Mouse (Mus musculus): ENCODE results near the gene Dapk2. TPM values are rescaled to one million over a fixed set of nuclear protein-coding genes. Genes with fewer than 3 reads are reported as not detected.

Gene Dapk2
- polyA plus RNA-seq, 1 experiment from 2014 or later = 10.2 TPM

GRCm38 (mm10) chr9:66131466-66131865, 26.6 kb upstream of the Dapk2 start:
- Histone ChIP-seq H3K27ac (ENCODE audit: low read length) (no peak overlapping the region), H3K4me2 (ENCODE audit: low read depth, low read length) (no peak overlapping the region), H3K4me1 (ENCODE audit: control insufficient read depth, insufficient read depth, low read length) (no peaks in the 10 kb centered on the region), H3K9ac (ENCODE audit: low read length) (no peak overlapping the region), H3K4me3 (replicated peaks; ENCODE audit: low read length) (no peak overlapping the region), H3K36me3 (ENCODE audit: control insufficient read depth, insufficient read depth, low read length) (peaks cover 16% of the 10 kb centered on the region), H3K27me3 (ENCODE audit: control insufficient read depth, insufficient read depth, low read length) (no peaks in the 10 kb centered on the region), H3K9me3 (replicated peaks; ENCODE audit: control insufficient read depth, low read length) (no peaks in the 10 kb centered on the region)
- ATAC-seq (ENCODE audit: insufficient read depth, low FRiP score) = no peak
- 93% methylated on average over 2 of the region's 2 CpGs for WGBS

GRCm38 (mm10) chr9:66135967-66136366, 22.1 kb upstream of the Dapk2 start:
- Histone ChIP-seq H3K36me3 (ENCODE audit: control insufficient read depth, insufficient read depth, low read length) (peaks cover 39% of the 10 kb centered on the region), H3K9me3 (replicated peaks; ENCODE audit: control insufficient read depth, low read length) (no peaks in the 10 kb centered on the region), H3K4me3 (replicated peaks; ENCODE audit: low read length) (no peak overlapping the region), H3K9ac (ENCODE audit: low read length) (no peak overlapping the region), H3K4me2 (ENCODE audit: low read depth, low read length) (no peak overlapping the region), H3K4me1 (ENCODE audit: control insufficient read depth, insufficient read depth, low read length) (no peaks in the 10 kb centered on the region), H3K27ac (ENCODE audit: low read length) (no peak overlapping the region), H3K27me3 (ENCODE audit: control insufficient read depth, insufficient read depth, low read length) (no peaks in the 10 kb centered on the region)
- 56% methylated on average over 4 of the region's 4 CpGs for WGBS
- ATAC-seq (ENCODE audit: insufficient read depth, low FRiP score) = no peak

GRCm38 (mm10) chr9:66138193-66138592, 19.8 kb upstream of the Dapk2 start:
- Histone ChIP-seq H3K27me3 (ENCODE audit: control insufficient read depth, insufficient read depth, low read length) (no peaks in the 10 kb centered on the region), H3K9me3 (replicated peaks; ENCODE audit: control insufficient read depth, low read length) (no peaks in the 10 kb centered on the region), H3K36me3 (ENCODE audit: control insufficient read depth, insufficient read depth, low read length) (peaks cover 39% of the 10 kb centered on the region), H3K4me2 (ENCODE audit: low read depth, low read length) (no peak overlapping the region), H3K4me1 (ENCODE audit: control insufficient read depth, insufficient read depth, low read length) (no peaks in the 10 kb centered on the region), H3K27ac (ENCODE audit: low read length) (no peak overlapping the region), H3K9ac (ENCODE audit: low read length) (no peak overlapping the region), H3K4me3 (replicated peaks; ENCODE audit: low read length) (no peak overlapping the region)
- no peak for ATAC-seq (ENCODE audit: insufficient read depth, low FRiP score)
- WGBS = 93% methylated on average over 7 of the region's 7 CpGs

GRCm38 (mm10) chr9:66142265-66142664, 15.8 kb upstream of the Dapk2 start:
- no peak overlapping the region for H3K27ac ChIP-seq (ENCODE audit: low read length)
- WGBS = 54% methylated on average over 1 of the region's 1 CpGs
- no peak overlapping the region for H3K9ac ChIP-seq (ENCODE audit: low read length)
- ATAC-seq (ENCODE audit: insufficient read depth, low FRiP score) = no peak
- H3K4me3 ChIP-seq (replicated peaks; ENCODE audit: low read length) = no peak overlapping the region
- H3K9me3 ChIP-seq (replicated peaks; ENCODE audit: control insufficient read depth, low read length) = no peaks in the 10 kb centered on the region
- H3K4me1 ChIP-seq (ENCODE audit: control insufficient read depth, insufficient read depth, low read length) = no peaks in the 10 kb centered on the region
- H3K4me2 ChIP-seq (ENCODE audit: low read depth, low read length) = no peak overlapping the region
- H3K27me3 ChIP-seq (ENCODE audit: control insufficient read depth, insufficient read depth, low read length) = no peaks in the 10 kb centered on the region
- H3K36me3 ChIP-seq (ENCODE audit: control insufficient read depth, insufficient read depth, low read length) = peaks cover 25% of the 10 kb centered on the region

- 8% methylated on average over 6 of the region's 6 CpGs for WGBS
- Histone ChIP-seq H3K9me3 (replicated peaks; ENCODE audit: control insufficient read depth, low read length) (no peaks in the 10 kb centered on the region), H3K27me3 (ENCODE audit: control insufficient read depth, insufficient read depth, low read length) (no peaks in the 10 kb centered on the region), H3K9ac (ENCODE audit: low read length) (no peak overlapping the region), H3K4me3 (replicated peaks; ENCODE audit: low read length) (no peak overlapping the region), H3K4me2 (ENCODE audit: low read depth, low read length) (no peak overlapping the region), H3K27ac (ENCODE audit: low read length) (no peak overlapping the region), H3K36me3 (ENCODE audit: control insufficient read depth, insufficient read depth, low read length) (peaks cover 15% of the 10 kb centered on the region), H3K4me1 (ENCODE audit: control insufficient read depth, insufficient read depth, low read length) (no peaks in the 10 kb centered on the region)
- ATAC-seq (ENCODE audit: insufficient read depth, low FRiP score) = no peak
Measured at GRCm38 (mm10) chr9:66144248-66144647, 13.8 kb upstream of the Dapk2 start.

GRCm38 (mm10) chr9:66146141-66146540, 11.9 kb upstream of the Dapk2 start:
- Histone ChIP-seq H3K9ac (ENCODE audit: low read length) (no peak overlapping the region), H3K36me3 (ENCODE audit: control insufficient read depth, insufficient read depth, low read length) (no peaks in the 10 kb centered on the region), H3K4me3 (replicated peaks; ENCODE audit: low read length) (no peak overlapping the region), H3K4me1 (ENCODE audit: control insufficient read depth, insufficient read depth, low read length) (no peaks in the 10 kb centered on the region), H3K27ac (ENCODE audit: low read length) (no peak overlapping the region), H3K9me3 (replicated peaks; ENCODE audit: control insufficient read depth, low read length) (no peaks in the 10 kb centered on the region), H3K27me3 (ENCODE audit: control insufficient read depth, insufficient read depth, low read length) (no peaks in the 10 kb centered on the region), H3K4me2 (ENCODE audit: low read depth, low read length) (no peak overlapping the region)
- ATAC-seq (ENCODE audit: insufficient read depth, low FRiP score) = no peak

- Histone ChIP-seq H3K27ac (ENCODE audit: low read length) (no peak overlapping the region), H3K36me3 (ENCODE audit: control insufficient read depth, insufficient read depth, low read length) (no peaks in the 10 kb centered on the region), H3K9me3 (replicated peaks; ENCODE audit: control insufficient read depth, low read length) (no peaks in the 10 kb centered on the region), H3K4me3 (replicated peaks; ENCODE audit: low read length) (no peak overlapping the region), H3K9ac (ENCODE audit: low read length) (no peak overlapping the region), H3K27me3 (ENCODE audit: control insufficient read depth, insufficient read depth, low read length) (no peaks in the 10 kb centered on the region), H3K4me2 (ENCODE audit: low read depth, low read length) (no peak overlapping the region), H3K4me1 (ENCODE audit: control insufficient read depth, insufficient read depth, low read length) (no peaks in the 10 kb centered on the region)
- 56% methylated on average over 9 of the region's 9 CpGs for WGBS
- no peak for ATAC-seq (ENCODE audit: insufficient read depth, low FRiP score)
Measured at GRCm38 (mm10) chr9:66152011-66152410, 6.0 kb upstream of the Dapk2 start.

GRCm38 (mm10) chr9:66153594-66153993, 4.4 kb upstream of the Dapk2 start:
- Histone ChIP-seq H3K4me3 (replicated peaks; ENCODE audit: low read length) (no peak overlapping the region), H3K9me3 (replicated peaks; ENCODE audit: control insufficient read depth, low read length) (no peaks in the 10 kb centered on the region), H3K4me1 (ENCODE audit: control insufficient read depth, insufficient read depth, low read length) (no peaks in the 10 kb centered on the region), H3K27ac (ENCODE audit: low read length) (no peak overlapping the region), H3K9ac (ENCODE audit: low read length) (no peak overlapping the region), H3K4me2 (ENCODE audit: low read depth, low read length) (no peak overlapping the region), H3K36me3 (ENCODE audit: control insufficient read depth, insufficient read depth, low read length) (no peaks in the 10 kb centered on the region), H3K27me3 (ENCODE audit: control insufficient read depth, insufficient read depth, low read length) (no peaks in the 10 kb centered on the region)
- WGBS = 80% methylated on average over 6 of the region's 6 CpGs
- no peak for ATAC-seq (ENCODE audit: insufficient read depth, low FRiP score)

- no peaks in the 10 kb centered on the region for H3K9me3 ChIP-seq (replicated peaks; ENCODE audit: control insufficient read depth, low read length)
- H3K4me1 ChIP-seq (ENCODE audit: control insufficient read depth, insufficient read depth, low read length) = no peaks in the 10 kb centered on the region
- no peak overlapping the region for H3K27ac ChIP-seq (ENCODE audit: low read length)
- ATAC-seq (ENCODE audit: insufficient read depth, low FRiP score) = no peak
- no peaks in the 10 kb centered on the region for H3K27me3 ChIP-seq (ENCODE audit: control insufficient read depth, insufficient read depth, low read length)
- H3K4me2 ChIP-seq (ENCODE audit: low read depth, low read length) = no peak overlapping the region
- H3K4me3 ChIP-seq (replicated peaks; ENCODE audit: low read length) = no peak overlapping the region
- no peak overlapping the region for H3K9ac ChIP-seq (ENCODE audit: low read length)
- H3K36me3 ChIP-seq (ENCODE audit: control insufficient read depth, insufficient read depth, low read length) = no peaks in the 10 kb centered on the region
- 89% methylated on average over 9 of the region's 9 CpGs for WGBS
Measured at GRCm38 (mm10) chr9:66154013-66154412, 4.0 kb upstream of the Dapk2 start.

GRCm38 (mm10) chr9:66155534-66155933, 2.5 kb upstream of the Dapk2 start:
- WGBS = 79% methylated on average over 1 of the region's 1 CpGs
- no peaks in the 10 kb centered on the region for H3K27me3 ChIP-seq (ENCODE audit: control insufficient read depth, insufficient read depth, low read length)
- no peak for ATAC-seq (ENCODE audit: insufficient read depth, low FRiP score)
- H3K4me2 ChIP-seq (ENCODE audit: low read depth, low read length) = no peak overlapping the region
- H3K9me3 ChIP-seq (replicated peaks; ENCODE audit: control insufficient read depth, low read length) = no peaks in the 10 kb centered on the region
- no peaks in the 10 kb centered on the region for H3K36me3 ChIP-seq (ENCODE audit: control insufficient read depth, insufficient read depth, low read length)
- H3K4me1 ChIP-seq (ENCODE audit: control insufficient read depth, insufficient read depth, low read length) = no peaks in the 10 kb centered on the region
- H3K4me3 ChIP-seq (replicated peaks; ENCODE audit: low read length) = no peak overlapping the region
- no peak overlapping the region for H3K27ac ChIP-seq (ENCODE audit: low read length)
- H3K9ac ChIP-seq (ENCODE audit: low read length) = no peak overlapping the region
